Mouse (Mus musculus): ENCODE results near the gene Cep290.

DNA sequence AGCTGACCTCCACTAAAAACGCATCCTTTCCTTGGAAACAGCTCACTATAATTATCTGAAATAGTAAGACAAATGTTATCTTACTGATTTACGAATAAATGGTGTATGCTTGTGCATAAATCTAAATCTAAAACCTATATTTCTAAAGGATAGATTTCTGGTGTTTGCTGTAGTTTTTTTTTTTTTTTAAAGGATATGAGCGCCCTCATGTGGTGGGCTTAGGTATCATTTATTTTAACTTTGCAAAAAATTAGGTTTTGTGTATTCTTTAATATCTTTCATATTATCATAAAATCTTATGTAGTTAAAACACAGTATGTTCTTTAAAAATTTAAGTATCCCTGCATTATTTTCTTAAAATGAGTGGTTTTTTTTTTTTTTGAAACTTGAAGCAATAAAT is 12.3 kb upstream of the Cep290 start:
- TF ChIP-seq POLR2A (IDR thresholded peaks at IDR 0.05; ENCODE audit: insufficient read length, low read depth), result no peak
- no peak for TF ChIP-seq CEBPB (IDR thresholded peaks at IDR 0.05; ENCODE audit: insufficient read depth, poor library complexity, severe bottlenecking)
- no peak for TF ChIP-seq MAX (IDR thresholded peaks at IDR 0.05; ENCODE audit: low read depth)
- no peak for TF ChIP-seq POLR2AphosphoS2 (IDR thresholded peaks at IDR 0.05; ENCODE audit: insufficient read length, low read depth)
- no peak for TF ChIP-seq REST (IDR thresholded peaks at IDR 0.05; ENCODE audit: insufficient read depth, insufficient read length)
- no peak for TF ChIP-seq MYOG (IDR thresholded peaks at IDR 0.05; ENCODE audit: control insufficient read depth in 1 of 3, insufficient read depth in 1 of 3, insufficient read length in 2 of 3, low read depth in 2 of 3)
- no peak for TF ChIP-seq MYOD1 (IDR thresholded peaks at IDR 0.05; ENCODE audit: control insufficient read depth in 1 of 3, insufficient read length in 2 of 3, low read depth in 2 of 3)
- TF ChIP-seq USF1 (IDR thresholded peaks at IDR 0.05; ENCODE audit: low read depth), result no peak
- no peak for TF ChIP-seq SRF (IDR thresholded peaks at IDR 0.05; ENCODE audit: control insufficient read depth, insufficient read length, low read depth)
